Mouse (Mus musculus) G1E (cell line): ENCODE data around the gene Cavin1. TPM values are rescaled to one million over a fixed set of nuclear protein-coding genes. Genes with fewer than 3 reads are reported as not detected.

Experiments used
- ATAC-seq: 2 replicates; pipeline ENCODE4 v1.8.0; 2016; ENCODE audit warnings: mild to moderate bottlenecking; ENCODE audit not compliant: insufficient number of reproducible peaks, poor library complexity, low FRiP score, severe bottlenecking; ENCODE audit errors: extremely low read depth
- DNase-seq: peaks from one replicate; pipeline ENCODE4 v3.0.0; 2012; ENCODE audit warnings: low spot score
- H3K27me3 ChIP-seq: 2 replicates; pipeline ENCODE4 v1.6.1; 2012; ENCODE audit warnings: mild to moderate bottlenecking, low read length, inconsistent platforms; ENCODE audit not compliant: insufficient read depth
- H3K36me3 ChIP-seq: replicated peaks from 2 replicates; pipeline ENCODE3; 2012; ENCODE audit warnings: mild to moderate bottlenecking, inconsistent platforms
- H3K4me1 ChIP-seq: 2 replicates; pipeline ENCODE4 v1.6.1; 2012; ENCODE audit warnings: low read depth, low read length, inconsistent platforms, mixed read lengths; ENCODE audit not compliant: insufficient read depth
- H3K4me3 ChIP-seq: 2 replicates; pipeline ENCODE4 v1.5.1; 2012; ENCODE audit warnings: low read depth, mild to moderate bottlenecking, inconsistent platforms, low read length, moderate library complexity, mixed read lengths
- H3K9me3 ChIP-seq: replicated peaks from 2 replicates; pipeline ENCODE4 v1.6.1; 2012; ENCODE audit warnings: inconsistent platforms
- CTCF ChIP-seq: IDR thresholded peaks from 2 replicates; pipeline ENCODE4 v1.5.1; 2012; ENCODE audit warnings: low read depth, low read length, inconsistent platforms, mixed read lengths
- GATA1 ChIP-seq: IDR thresholded peaks from 2 replicates; pipeline ENCODE4 v1.6.1; 2012; ENCODE audit warnings: borderline replicate concordance, low read length, inconsistent platforms, mixed read lengths
- GATA2 ChIP-seq: IDR thresholded peaks from 2 replicates; pipeline ENCODE4 v1.6.1; 2012; ENCODE audit warnings: low read depth, low read length, inconsistent platforms, borderline replicate concordance
- POLR2AphosphoS5 ChIP-seq: IDR thresholded peaks from 2 replicates; pipeline ENCODE4 v1.6.1; 2012; ENCODE audit warnings: low read depth, low read length, inconsistent platforms; ENCODE audit not compliant: insufficient replicate concordance
- TAL1 ChIP-seq: conservative IDR thresholded peaks from 2 replicates; pipeline ENCODE4 v1.6.1; 2012; ENCODE audit warnings: low read depth, low read length, inconsistent platforms, mixed read lengths
- polyA plus RNA-seq: library from polyadenylated mRNA; stranded (reverse); fragments of >175 nt; gene quantifications from 2 replicates; pipeline ENCODE4 v1.2.3, GENCODE M21; 2012
- total RNA-seq, 2 experiments: library from RNA; stranded (forward) in 1 of 2; stranded (reverse) in 1 of 2; fragments of 200-1000 nt in 1 of 2; fragments of >200 nt in 1 of 2; fragmentation: Nextera tagmentation in 1 of 2; gene quantifications; 2 replicates each; pipeline ENCODE4 v1.2.3; 2014 to 2017

The Cavin1 gene
- total and polyA plus RNA-seq, 3 experiments: 3.8 to 37.0 (median 15.0) TPM

GRCm38 (mm10) chr11:100993437-100993836 is 22.8 kb upstream of the Cavin1 start:
- DNase-seq (no peak), ATAC-seq (no peak)
- Histone ChIP-seq H3K9me3 (no peaks in the 10 kb centered on the region), H3K4me1 (peaks cover 2% of the 10 kb centered on the region; the same call in 1 of the 2 replicates), H3K4me3 (no peak overlapping the region), H3K36me3 (no peaks in the 10 kb centered on the region), H3K27me3 (peaks cover 24% of the 10 kb centered on the region)
- TF ChIP-seq GATA2 (no peak), CTCF (no peak), TAL1 (no peak), GATA1 (no peak), POLR2AphosphoS5 (no peak)

DNA sequence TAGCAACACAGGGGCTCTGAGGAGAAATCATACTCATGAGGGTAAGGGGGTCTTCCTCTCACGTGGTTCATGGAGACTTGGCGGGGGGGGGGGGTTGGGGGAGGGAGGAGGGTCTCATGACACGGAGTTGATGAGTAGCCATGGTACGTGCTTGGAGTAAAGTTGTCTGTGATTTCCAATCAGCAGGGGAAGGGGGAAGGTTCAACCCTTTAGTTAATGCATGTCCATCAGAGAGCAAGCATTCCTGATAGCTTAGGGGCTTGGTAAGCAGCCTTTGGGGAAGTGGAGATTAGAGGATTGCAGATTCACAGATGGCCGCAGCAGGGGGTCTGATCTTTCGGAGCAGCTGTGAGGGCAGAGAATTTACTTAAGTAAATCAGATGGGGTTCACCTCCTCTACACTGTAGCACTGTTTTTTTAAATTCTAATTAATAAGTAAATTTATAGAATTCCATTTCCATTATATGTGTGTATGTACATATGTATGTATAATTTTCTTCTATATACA is 20.4 kb upstream of the Cavin1 start:
- DNase-seq (no peak), ATAC-seq (no peak)
- TF ChIP-seq POLR2AphosphoS5 (no peak), TAL1 (no peak), GATA2 (no peak), CTCF (no peak), GATA1 (no peak)
- Histone ChIP-seq H3K36me3 (no peaks in the 10 kb centered on the region), H3K4me1 (peaks cover 2% of the 10 kb centered on the region; the same call in 1 of the 2 replicates), H3K27me3 (peaks cover 18% of the 10 kb centered on the region), H3K4me3 (no peak overlapping the region), H3K9me3 (no peaks in the 10 kb centered on the region)

DNA sequence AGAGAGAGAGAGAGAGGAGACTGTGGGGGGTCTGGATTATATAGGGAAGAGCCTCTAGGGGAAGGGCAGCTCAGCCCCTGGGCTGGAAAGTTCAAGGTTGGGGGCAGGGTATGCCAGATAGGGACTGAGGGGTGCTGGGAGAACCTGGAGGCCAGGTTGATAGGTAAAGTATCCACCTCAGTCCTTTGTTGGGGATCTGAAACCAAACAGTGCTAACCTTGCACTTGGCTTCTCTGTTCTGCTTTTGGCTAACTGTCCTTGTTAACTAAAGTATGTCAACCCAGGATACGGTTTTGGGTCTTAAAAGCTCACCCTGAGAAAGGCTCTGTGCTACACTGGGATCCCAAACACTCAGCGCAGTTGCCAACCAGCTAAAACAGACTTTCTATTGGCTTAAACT is 19.0 kb upstream of the Cavin1 start:
- H3K4me3 ChIP-seq: no peak overlapping the region
- no peak for TF ChIP-seq TAL1
- TF ChIP-seq POLR2AphosphoS5: no peak
- TF ChIP-seq GATA1: no peak
- no peak for TF ChIP-seq GATA2
- TF ChIP-seq CTCF: no peak
- no peaks in the 10 kb centered on the region for H3K9me3 ChIP-seq
- peaks cover 6% of the 10 kb centered on the region; the same call in 1 of the 2 replicates for H3K4me1 ChIP-seq
- no peaks in the 10 kb centered on the region for H3K36me3 ChIP-seq
- peaks cover 12% of the 10 kb centered on the region for H3K27me3 ChIP-seq
- DNase-seq: no peak
- no peak for ATAC-seq

DNA sequence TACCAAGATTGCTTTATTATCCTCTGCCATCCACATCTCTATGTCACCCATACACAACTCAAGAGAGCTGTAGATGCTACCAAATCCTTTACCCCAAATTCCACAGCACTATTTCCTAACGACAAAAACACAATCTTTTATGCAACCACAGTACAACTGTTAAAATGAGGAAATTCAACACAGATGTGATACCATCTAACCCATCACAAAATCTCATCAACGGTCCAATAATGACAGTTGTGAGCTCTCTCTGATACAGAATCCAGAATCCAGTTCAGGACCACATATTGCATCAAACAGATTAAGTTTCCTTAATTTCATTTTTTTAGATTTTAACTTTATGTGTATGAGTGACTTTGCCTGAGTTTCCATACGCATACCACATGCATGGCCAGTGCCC is 18.0 kb upstream of the Cavin1 start:
- TF ChIP-seq GATA2: no peak
- no peak for TF ChIP-seq POLR2AphosphoS5
- no peak for TF ChIP-seq CTCF
- no peak for TF ChIP-seq TAL1
- DNase-seq (no peak), ATAC-seq (no peak)
- peaks cover 11% of the 10 kb centered on the region for H3K27me3 ChIP-seq
- H3K4me1 ChIP-seq: peaks cover 8% of the 10 kb centered on the region; the same call in 1 of the 2 replicates
- no peaks in the 10 kb centered on the region for H3K9me3 ChIP-seq
- no peaks in the 10 kb centered on the region for H3K36me3 ChIP-seq
- no peak overlapping the region for H3K4me3 ChIP-seq

GRCm38 (mm10) chr11:100985607-100986006 is 14.9 kb upstream of the Cavin1 start:
- no peak overlapping the region for H3K4me3 ChIP-seq
- peaks cover 23% of the 10 kb centered on the region for H3K27me3 ChIP-seq
- peaks cover 17% of the 10 kb centered on the region for H3K4me1 ChIP-seq
- DNase-seq: no peak
- no peak for ATAC-seq
- TF ChIP-seq TAL1 (no peak), POLR2AphosphoS5 (no peak), GATA2 (no peak), CTCF (no peak), GATA1 (no peak)
- H3K36me3 ChIP-seq: no peaks in the 10 kb centered on the region
- no peaks in the 10 kb centered on the region for H3K9me3 ChIP-seq

GRCm38 (mm10) chr11:100983778-100984131 is 13.1 kb upstream of the Cavin1 start:
- Histone ChIP-seq H3K36me3 (no peaks in the 10 kb centered on the region), H3K4me3 (no peak overlapping the region), H3K27me3 (peaks cover 20% of the 10 kb centered on the region), H3K9me3 (no peaks in the 10 kb centered on the region), H3K4me1 (peaks cover 17% of the 10 kb centered on the region)
- ATAC-seq (no peak), DNase-seq (no peak)
- TF ChIP-seq TAL1: no peak
- no peak for TF ChIP-seq GATA2
- no peak for TF ChIP-seq CTCF
- TF ChIP-seq GATA1: no peak
- TF ChIP-seq POLR2AphosphoS5: no peak
